In genomic region chr9:103494346-103495020, GRCm38 (mm10) we compare ENCODE assay signal across 8 mouse cellular contexts. TPM values are rescaled to one million over a fixed set of nuclear protein-coding genes. Genes with fewer than 3 reads are reported as not detected.
A peak's percentile ranks its signal among the peaks of the same experiment; 100 is the strongest.
DNase-seq lines count a peak whose midpoint lies in the region; ATAC-seq and TF ChIP-seq lines count a peak whose summit lies in the region.

No protein-coding gene starts in this region.

- no peaks in the 10 kb centered on the region for H3K9me3 ChIP-seq in hindbrain, postnatal 0 days (ENCODE audit: low read length)

- H3K36me3 ChIP-seq in hindbrain, postnatal 0 days (ENCODE audit: insufficient read depth, low read length): no peaks in the 10 kb centered on the region

- ATAC-seq in hindbrain, postnatal 0 days: peak; percentile 90

- TF ChIP-seq CTCF in hindbrain, postnatal 0 days (IDR thresholded peaks at IDR 0.05; ENCODE audit: low read depth): peak; percentile 99

- H3K4me1 ChIP-seq in hindbrain, postnatal 0 days (ENCODE audit: insufficient read depth, low read length): 0 out of 2 replicates have a peak, but pooled peaks cover 5% of the 10 kb centered on the region

- WGBS in hindbrain, postnatal 0 days: 25% methylated on average over 7 of the region's 7 CpGs

- H3K27ac ChIP-seq in hindbrain, postnatal 0 days: no peak overlapping the region

- no peak overlapping the region for H3K4me2 ChIP-seq in hindbrain, postnatal 0 days (ENCODE audit: low read depth, low read length)

- H3K9ac ChIP-seq in hindbrain, postnatal 0 days (replicated peaks; ENCODE audit: low read length): no peak overlapping the region

- H3K27me3 ChIP-seq in hindbrain, postnatal 0 days (ENCODE audit: insufficient read depth, low read length): no peaks in the 10 kb centered on the region

- H3K4me3 ChIP-seq in hindbrain, postnatal 0 days (ENCODE audit: low read length): no peak overlapping the region

- peak; percentile 54 to 55 for DNase-seq in adrenal gland, adult 18-20 months (ENCODE audit: low spot score in 2 of 2)
- peak; percentile 87 for DNase-seq in embryo, embryonic 10.5 days (ENCODE audit: low spot score)
- peak; percentile 75 for DNase-seq in gastrocnemius, postnatal 25 days
- DNase-seq in hindbrain, postnatal 0 days (ENCODE audit: low spot score): peak; percentile 94
- peak; percentile 82 to 84 for DNase-seq in left cerebral cortex, adult 18-20 months (ENCODE audit: low spot score in 2 of 2)
- DNase-seq in lung, postnatal 25 days (ENCODE audit: low spot score): peak; percentile 66
- DNase-seq in right cerebral cortex, adult 18-20 months: peak; percentile 86
- no peak for DNase-seq in thymus, postnatal 10 days (ENCODE audit: low spot score in 2 of 2)

RNA-seq across cellular contexts. Expression of gene Bfsp2, which starts 14.3 kb away (rescaled TPM):
- not detected for total RNA-seq in adrenal gland, adult 18-20 months (2021)
- total RNA-seq in gastrocnemius, postnatal 25 days (2021): under 1 TPM; 0.48 to 0.49 TPM
- 1.8 and 4.2 TPM in 2 replicates for total RNA-seq in hindbrain, postnatal 0 days (2014; rRNA removed)
- 7.7 and 8.7 TPM in 2 replicates for polyA plus RNA-seq in hindbrain, postnatal 0 days (2015; fragmentation: Nextera tagmentation; extraction: Ambion mirVana)
- total RNA-seq in left cerebral cortex, adult 18-20 months (2021): 1 to 10 TPM; 2.9 to 3.8 TPM

Comparison
In these comparisons a context has a peak if more than half of its experiments do, and no peak if none do; other contexts are left out.
1. DNase-seq: peak in adrenal gland, adult 18-20 months (2 of 2), embryo, embryonic 10.5 days (single experiment), gastrocnemius, postnatal 25 days (single experiment), hindbrain, postnatal 0 days (single experiment), left cerebral cortex, adult 18-20 months (2 of 2), lung, postnatal 25 days (single experiment) and right cerebral cortex, adult 18-20 months (single experiment); none in thymus, postnatal 10 days (0 of 2).